Mouse (Mus musculus): ENCODE data around the gene Plcb1.

Gene Plcb1

GRCm38 (mm10) chr2:135214746-135215448 lies 429.0 kb downstream of the Plcb1 start:
- peak in 1 of 2 experiments; percentile 33 for DNase-seq

DNA sequence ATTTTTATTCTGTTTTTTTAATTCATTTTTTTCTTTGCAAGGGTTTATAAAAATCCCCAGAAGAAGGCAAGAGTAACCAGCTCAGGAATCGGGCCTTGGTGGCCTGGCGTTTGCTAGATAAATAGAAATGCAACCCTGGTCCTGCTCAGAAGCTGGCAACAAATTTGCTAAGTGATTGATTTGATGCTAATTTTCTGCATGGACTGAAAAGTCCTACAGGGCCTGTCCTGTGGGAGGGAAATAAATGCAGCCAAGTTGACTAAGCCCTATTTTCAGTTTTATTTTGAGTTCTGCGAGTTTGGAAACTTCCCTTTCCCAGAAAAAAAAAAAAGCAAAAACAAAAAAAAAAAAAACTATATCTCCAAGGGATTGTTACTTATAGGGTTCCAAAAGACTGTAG lies 433.5 kb downstream of the Plcb1 start:
- DNase-seq: peak in 1 of 2 experiments; percentile 8

DNA sequence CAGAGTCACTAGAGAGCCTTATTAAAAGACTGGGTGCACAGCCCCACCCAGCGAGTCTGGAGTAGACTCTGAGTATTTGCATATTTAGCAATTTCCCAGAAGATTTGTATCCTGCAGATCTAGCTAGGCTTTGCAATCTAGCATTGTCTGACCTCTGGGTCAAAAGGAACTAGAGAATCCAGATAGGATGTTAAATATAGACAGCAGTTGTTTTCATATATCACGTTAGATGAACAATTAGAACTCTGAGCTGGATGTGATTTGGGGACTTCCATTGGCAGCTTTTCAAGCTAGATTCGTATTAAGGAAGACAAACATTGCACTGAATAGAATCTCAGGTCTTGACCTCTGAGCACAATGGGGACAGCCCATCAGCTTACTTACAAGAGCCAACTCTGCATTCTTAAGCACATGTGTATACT lies 439.7 kb downstream of the Plcb1 start:
- DNase-seq: no peak

GRCm38 (mm10) chr2:135230262-135230661 lies 444.4 kb downstream of the Plcb1 start:
- no peak for DNase-seq

DNA sequence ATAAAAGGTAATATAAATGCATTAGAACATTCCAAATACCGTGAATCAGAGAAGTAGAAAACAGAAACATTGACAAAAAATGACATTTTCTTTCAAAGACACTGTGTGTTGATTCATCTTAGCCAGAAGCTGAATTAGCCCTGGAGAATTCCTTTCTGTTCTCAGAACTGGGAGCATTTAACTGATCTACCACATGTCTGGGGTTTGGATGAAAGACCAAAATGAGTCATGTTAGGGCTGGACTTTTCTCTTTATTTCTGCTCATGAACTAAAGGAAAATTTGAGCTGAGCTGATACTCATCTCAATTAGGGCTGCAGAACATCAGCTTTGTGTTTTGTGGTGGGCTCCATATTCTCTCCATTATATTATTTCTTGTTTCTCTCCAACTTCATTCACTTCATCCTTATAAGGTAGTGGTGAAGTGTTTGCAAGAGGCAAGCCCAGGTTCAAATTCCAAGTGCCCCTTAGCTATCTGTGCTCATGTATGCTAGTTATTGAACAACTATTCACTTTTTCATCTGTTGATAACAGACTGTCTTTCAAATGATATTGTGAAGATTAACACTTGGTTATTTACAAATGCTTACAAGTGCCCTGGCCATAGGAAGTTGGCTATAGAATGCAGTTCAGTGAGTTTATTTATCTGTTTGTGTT lies 456.9 kb downstream of the Plcb1 start:
- DNase-seq: no peak

- DNase-seq: no peak
Measured at GRCm38 (mm10) chr2:135243764-135244163, 457.9 kb downstream of the Plcb1 start.

- no peak for DNase-seq
Measured at GRCm38 (mm10) chr2:135249925-135250324, 464.1 kb downstream of the Plcb1 start.

DNA sequence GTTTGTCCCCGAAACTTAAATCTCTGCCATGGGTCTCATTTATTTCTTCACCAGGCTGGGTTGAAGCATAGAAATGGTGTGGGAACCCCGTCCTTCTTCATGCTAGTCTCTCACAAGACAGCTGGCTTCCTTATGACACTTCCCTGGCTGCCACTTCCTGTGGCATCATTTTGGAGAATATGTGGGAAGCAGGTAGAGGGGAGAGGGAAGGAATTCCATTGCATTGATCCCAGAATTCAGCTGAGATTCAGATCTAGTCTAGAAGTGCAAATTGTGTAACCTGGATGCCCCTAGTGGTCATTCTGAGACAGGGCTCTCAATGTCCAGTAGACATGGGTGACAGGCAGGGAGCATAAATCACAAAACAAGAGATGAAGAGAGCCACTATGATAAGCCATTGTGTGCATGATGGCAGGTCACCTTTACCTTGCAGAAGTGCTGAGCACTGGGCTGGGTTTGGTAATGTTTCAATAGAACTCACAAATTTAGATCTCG lies 466.0 kb downstream of the Plcb1 start:
- peak; percentile 22 to 52 for DNase-seq

DNA sequence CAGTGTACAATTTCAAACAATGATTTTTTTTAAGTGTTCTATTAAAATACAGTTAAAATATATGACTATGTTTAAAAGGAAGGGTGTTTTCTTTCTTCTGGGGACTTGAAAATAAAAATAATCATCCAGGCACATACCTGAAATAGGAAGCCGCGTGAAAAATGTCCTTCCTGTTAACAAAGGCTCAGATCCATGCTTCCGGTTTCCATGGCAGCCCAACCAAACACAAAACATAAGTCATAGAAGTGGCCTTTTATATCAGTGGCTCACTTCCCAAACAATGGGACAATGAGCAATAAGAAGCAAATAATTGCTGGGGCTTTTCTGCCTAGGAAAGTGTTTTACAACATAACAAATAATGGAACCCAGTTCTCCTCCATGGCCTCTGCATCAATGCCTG lies 473.3 kb downstream of the Plcb1 start:
- no peak for DNase-seq

GRCm38 (mm10) chr2:135263943-135264342 lies 478.1 kb downstream of the Plcb1 start:
- no peak for DNase-seq

GRCm38 (mm10) chr2:135274949-135275348 lies 489.1 kb downstream of the Plcb1 start:
- DNase-seq: no peak

DNA sequence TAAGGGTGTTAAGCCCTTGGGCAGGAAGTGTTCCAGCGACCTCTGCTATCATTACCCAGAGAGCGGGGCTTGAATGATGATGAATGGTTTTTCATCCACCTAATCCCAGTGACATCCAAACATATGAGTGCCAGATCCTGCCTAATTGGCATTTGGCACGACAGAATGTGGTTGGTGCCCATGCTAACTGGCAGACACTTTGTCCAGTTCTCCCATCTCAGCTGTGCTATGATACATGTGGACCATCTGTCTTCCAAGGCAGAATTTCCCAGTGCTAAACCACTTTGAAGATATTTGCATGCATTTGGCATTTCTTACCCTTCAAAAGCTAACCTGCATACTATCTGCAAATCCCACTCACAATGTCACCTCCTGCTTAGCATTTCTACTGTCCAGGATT lies 492.6 kb downstream of the Plcb1 start:
- DNase-seq: peak; percentile 80 to 86

DNA sequence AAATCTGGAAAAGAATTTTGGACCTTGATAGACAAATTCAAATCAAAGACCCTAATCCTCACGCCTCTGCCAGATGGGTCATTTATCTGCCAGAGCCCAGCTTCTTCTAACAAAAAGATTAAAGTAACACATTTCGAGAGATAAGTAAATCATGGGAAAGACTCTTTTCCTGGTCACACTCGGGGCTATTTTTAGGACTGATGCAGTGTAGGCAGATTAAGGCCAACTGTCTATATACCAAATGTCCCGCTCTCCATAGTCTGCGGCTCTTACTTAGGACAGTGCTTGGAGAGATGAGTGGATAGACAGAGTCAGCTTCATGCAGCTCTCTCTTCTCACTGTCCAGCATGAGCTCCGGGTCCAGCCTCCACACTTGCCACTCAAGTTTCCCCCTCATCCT lies 493.2 kb downstream of the Plcb1 start:
- DNase-seq: peak; percentile 34 to 44

DNA sequence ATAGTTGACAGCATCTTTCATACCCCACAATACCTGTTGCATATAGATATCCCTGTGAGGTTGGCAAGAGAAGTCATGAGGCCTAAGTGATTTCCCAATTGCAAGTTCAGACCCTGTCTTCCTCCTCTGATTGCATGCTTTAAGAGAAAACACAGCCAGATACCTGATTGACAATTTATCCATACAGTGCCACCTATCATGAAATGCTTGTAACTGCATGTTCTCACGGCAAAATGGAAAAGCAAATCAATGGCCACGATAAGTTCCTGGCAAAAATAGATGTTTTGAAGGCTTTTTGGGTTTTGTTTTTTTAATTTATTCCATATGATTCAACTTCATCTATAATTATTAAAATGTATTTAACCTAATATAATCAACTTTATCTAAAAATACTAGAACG lies 497.9 kb downstream of the Plcb1 start:
- no peak for DNase-seq

- no peak for DNase-seq
Measured at GRCm38 (mm10) chr2:135296184-135296769, 510.4 kb downstream of the Plcb1 start.

- no peak for DNase-seq
Measured at GRCm38 (mm10) chr2:135300480-135300879, 514.6 kb downstream of the Plcb1 start.

GRCm38 (mm10) chr2:135302483-135302882 lies 516.6 kb downstream of the Plcb1 start:
- DNase-seq: no peak

GRCm38 (mm10) chr2:135305186-135305585 lies 519.3 kb downstream of the Plcb1 start:
- DNase-seq: no peak

GRCm38 (mm10) chr2:135305736-135306471 lies 520.0 kb downstream of the Plcb1 start:
- DNase-seq: peak; percentile 90

GRCm38 (mm10) chr2:135306472-135306771 lies 520.6 kb downstream of the Plcb1 start:
- DNase-seq: no peak

- peak in 1 of 2 experiments; percentile 20 for DNase-seq
Measured at GRCm38 (mm10) chr2:135307787-135308186, 521.9 kb downstream of the Plcb1 start.

GRCm38 (mm10) chr2:135315980-135316379 lies 530.1 kb downstream of the Plcb1 start:
- no peak for DNase-seq

GRCm38 (mm10) chr2:135318136-135318535 lies 532.3 kb downstream of the Plcb1 start:
- DNase-seq: no peak

Data from cerebellum, postnatal 10 days (tissue).